Mouse (Mus musculus): ENCODE measurements around the gene 4930595D18Rik.

The 4930595D18Rik gene
- long read RNA-seq, experiment 1: 0 reads
- long read RNA-seq, experiment 2: 0 reads

DNA sequence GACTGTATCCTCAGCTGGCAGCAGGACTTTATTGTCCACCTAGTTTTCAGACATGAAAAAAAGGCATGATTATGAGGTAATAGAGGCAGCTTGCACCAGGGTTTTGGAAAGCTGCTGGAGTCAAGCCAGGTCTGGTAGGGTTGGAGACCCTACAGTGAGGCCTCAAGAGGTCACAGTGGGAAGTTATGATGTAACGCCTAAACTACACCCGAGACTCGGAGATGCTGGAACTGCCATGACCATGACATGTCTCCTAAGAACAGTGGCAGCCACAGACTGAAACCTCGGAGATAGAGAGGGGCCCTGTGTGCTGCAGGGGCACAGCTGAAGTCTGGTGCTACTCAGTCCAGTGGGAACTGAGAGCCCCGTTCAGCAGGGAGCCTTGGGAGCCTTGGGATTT lies at the start of gene 4930595D18Rik:
4930595D18Rik (minus strand) TSS at position 16 of the 400 bp plus-strand sequence.
- intact Hi-C loops (cut with DNase I): no loop called here

DNA sequence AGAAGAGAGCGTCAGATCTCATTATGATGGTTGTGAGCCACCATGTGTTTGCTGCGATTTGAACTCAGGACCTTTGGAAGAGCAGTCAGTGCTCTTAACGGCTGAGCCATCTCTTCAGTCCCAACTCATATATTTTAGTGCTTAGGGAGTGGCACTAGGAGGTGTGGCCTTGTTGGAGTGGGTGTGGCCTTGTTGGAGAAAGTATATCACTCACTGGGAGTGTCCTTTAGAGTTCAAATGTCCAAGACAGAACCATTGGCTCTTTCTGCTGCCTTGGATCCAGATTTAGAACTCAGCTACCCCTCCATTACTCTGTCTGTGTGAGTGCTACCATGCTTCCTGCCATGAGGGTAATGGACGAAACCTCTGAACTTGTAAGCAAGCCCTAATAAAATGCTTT lies 49.5 kb upstream of the 4930595D18Rik start:
- intact Hi-C loops (cut with DNase I): no loop called here

DNA sequence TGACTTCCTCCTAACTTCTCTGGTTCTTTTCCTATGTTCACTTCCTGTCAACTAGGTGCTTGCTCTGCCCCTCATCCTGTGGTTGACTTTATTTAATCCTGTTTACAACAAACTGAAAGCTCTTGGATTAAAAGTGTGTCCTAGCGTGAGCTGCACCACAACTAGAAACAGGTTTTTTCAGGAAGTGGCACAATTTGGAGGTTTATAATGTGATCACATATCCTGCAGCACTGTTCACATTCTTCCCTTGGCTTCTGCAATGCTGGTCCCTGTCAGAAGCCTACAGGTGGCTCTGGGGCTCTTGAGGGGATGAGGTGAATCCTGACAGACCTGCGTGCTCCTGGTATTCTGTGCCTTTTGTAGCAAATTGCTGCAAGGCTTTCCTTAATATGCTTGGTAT lies 46.5 kb upstream of the 4930595D18Rik start:
- intact Hi-C loops (cut with DNase I): no loop called here

DNA sequence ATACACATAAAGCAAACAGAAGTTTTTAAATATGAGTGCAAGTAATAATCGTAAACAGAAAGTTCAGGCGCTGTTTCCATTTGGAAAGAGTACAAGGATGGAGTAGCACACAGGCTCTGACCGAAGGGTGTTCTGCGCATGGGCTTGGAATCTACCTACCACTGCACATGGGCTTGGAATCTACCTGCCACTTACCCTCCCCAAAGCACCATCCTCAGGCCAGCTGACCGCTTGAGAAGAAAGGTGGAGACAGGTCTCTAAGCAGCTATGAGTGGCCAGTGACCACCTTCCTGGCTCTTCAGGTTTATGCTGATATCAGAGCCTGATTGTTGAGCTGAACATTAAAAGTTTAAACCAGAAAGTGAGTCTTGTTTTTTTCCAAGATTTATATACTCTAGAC lies 44.2 kb upstream of the 4930595D18Rik start:
- intact Hi-C loops (cut with DNase I): no loop called here

DNA sequence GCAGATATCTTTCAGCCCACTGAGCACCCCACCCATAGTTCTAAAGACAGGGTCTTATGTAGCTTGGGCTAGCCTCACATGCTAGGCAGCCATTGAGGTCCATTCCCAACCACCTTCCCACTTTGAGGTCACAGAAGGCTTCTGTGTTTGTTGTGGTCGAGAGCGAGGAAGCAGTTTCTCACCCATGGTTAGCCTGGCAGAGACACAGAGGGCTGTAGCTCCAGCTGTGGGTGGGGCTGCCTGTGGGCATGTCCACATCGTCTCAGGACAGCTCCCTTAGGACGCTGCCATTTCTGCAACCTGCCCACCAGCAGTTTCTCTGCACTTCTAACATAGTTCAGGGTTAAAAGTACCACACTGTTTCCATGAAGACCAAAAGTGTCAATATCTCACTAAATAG lies 43.1 kb upstream of the 4930595D18Rik start:
- intact Hi-C loops (cut with DNase I): no loop called here

DNA sequence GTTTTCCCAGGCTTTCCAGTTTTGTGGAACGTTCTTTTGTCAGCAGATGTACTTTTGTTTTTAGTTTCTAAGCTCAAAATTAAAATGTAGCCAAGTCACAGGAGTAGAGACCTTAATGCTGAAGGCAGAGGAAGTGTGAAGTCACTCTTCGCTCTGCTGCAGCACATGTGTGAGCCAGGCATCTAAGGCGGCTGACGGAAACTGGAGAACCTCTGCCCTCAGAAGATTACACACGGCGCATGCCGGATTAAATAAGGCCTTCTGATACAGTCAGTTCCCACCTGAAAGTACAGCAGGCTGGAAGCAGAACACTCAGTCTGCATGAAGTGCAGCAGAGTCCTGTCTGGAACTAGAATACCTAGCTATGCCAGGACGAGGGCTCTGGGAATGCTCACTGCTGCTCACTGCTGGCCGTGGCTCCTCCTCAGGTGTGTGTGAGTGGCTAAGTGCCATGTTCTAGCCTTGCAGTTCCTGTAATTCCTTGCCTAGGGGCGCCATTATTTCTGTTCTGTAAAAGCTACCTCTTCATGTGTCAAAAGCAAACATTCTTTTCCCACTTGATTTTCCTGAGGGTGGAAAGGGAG lies 41.0 kb upstream of the 4930595D18Rik start:
- intact Hi-C loops (cut with DNase I): no loop called here

DNA sequence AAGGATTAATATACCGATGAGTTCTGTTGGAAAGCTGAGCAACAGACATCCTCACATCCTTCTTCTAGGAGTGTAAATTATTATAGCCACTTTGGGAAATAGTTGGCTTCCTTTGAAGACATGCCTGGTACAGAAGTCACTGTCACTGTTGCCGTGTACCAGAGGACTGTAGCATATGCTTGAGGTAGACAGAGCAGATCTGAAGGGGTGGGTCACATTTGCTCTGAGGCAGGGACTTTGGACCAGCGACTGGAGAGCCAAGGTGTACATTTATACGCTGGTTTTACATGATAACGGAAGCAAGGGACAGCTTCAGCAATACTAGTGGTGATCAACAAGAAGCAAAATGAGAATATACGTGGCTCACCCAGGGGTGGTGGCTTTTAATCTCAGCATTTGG lies 34.6 kb upstream of the 4930595D18Rik start:
- intact Hi-C loops (cut with DNase I): no loop called here

DNA sequence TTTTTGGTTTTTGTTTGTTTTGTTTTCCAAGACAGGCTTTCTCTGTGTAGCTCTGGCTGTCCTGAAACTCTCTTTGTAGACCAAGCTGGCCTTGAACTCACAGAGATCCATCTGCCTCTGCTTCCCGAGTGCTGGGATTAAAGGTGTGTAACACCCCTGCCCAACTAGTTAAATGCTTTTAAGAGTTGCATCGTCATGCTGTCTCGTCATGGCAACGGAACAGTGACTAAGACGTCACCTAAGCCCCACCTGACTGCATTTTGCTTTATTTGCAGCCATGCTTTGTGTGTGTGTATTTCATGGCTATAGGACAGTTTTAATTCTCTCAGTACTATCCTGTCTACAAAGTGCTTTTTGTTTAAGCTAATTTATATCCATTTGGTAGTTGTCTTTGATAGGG lies 27.4 kb upstream of the 4930595D18Rik start:
- intact Hi-C loops (cut with DNase I): no loop called here

DNA sequence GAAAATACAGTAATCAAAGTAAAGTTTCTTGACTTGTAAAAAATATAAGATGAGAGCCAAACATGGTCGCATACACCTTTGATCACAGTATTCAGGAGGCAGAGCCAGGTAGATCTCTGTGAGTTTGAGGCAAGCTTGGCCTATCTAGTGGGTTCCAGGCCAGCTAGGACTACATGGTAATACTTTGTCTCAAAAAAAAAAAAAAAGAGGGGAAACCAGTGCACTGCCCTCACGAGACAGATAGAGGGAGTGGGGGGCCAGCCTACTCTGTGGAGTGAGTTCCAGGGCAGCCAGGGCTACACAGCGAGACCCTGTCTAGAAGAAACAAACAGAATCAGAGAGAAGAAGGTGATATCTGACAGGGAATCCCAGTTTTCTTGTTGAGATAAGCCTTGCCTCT lies 23.4 kb upstream of the 4930595D18Rik start:
- intact Hi-C loops (cut with DNase I): no loop called here

DNA sequence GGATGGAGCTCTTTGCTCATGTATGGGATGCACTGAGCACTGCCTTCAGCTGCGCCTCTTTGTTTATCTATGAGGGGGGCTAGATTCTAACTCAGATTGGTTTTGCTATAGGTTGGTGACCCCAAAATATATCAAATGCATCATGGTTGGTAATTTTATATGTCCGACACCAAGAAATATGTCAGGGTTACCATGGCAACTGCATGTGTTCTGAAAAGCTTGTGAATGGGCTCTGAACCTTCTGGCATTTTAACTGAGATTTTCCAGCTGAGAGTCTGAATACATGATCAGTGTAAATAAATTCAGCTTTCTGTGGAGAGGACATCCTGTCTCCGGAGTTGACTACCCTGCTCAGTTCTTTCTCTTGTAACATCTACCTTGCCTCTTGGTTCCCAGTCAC lies 19.7 kb upstream of the 4930595D18Rik start:
- intact Hi-C loops (cut with DNase I): no loop called here

DNA sequence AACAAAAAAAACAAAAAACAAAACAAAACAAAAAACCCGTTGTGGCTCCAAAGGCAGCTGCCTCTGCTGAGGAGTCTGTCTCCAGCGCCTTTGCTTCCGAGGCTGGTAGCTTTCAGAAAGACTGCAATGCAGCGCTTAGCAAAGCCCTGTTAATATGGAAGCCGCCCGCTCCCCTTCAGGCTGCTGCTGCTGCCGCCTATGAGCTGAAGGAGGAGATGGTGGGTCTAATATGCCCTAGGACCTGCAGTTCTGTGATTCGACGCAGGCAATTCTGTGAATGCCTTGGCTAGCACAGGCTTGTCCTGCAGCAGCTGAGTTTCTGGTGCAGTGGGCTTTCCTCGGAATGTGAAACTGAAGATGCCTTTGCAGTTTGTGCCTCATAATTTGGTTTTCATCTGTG lies 18.8 kb upstream of the 4930595D18Rik start:
- intact Hi-C loops (cut with DNase I): no loop called here

DNA sequence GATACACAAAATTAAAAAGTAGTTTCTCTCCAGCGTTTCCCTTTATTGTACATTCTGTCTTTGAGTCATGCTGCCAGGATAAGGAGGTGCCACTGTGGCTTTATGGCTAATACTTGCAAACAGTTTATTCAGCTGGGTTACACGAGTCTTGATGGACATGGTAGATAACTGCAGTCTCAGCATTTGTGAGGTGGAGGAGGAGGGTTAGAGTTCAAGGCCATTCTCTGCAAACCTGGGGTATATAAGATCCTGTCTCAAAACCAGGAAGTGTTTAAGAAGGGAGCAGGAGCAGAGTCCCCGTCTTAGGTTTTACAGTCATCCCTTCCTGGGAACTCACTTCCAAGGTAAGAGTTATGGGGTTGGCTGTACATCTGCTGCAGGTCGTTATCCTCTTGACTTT lies 12.3 kb upstream of the 4930595D18Rik start:
- intact Hi-C loops (cut with DNase I): no loop called here

DNA sequence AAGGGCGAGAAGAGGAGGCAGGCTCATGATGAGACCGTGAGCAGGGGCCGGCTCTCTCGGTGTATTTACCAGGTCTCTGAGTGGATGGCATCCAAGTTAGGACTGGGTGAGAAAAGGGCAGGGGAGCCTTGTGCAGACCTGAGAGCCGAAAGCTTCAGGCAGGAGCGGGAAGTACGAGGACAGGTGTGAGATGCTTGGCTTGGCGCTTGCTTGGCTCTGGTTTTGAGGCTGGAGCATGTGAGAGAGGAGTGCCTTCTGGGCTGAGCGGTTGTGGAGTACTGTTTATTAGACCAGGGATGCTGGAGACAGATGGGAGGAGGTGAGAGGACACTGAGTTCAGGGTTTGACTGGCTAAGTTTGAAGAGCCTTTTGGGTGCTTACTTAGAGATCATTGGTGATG lies 9.0 kb upstream of the 4930595D18Rik start:
- intact Hi-C loops (cut with DNase I): no loop called here

DNA sequence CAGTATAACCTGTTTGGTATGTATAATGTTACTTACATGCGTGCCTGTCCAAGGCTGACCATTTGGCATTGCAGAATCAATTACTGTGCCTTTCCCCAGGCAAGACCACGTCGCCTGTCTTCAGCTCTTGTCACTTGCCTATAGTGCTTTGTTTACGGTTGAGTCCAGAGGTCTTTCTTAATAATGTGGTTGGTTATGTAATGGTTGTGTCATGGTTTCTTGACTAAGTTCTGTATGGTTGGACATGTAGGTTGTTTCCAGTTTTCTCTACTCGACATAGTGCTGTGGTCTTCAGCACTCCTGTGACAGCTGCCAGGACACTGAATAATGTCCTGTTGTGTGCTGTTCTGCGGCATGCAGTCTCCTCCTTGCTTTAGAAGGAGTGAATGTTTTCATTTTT lies 8.5 kb upstream of the 4930595D18Rik start:
- intact Hi-C loops (cut with DNase I): no loop called here

DNA sequence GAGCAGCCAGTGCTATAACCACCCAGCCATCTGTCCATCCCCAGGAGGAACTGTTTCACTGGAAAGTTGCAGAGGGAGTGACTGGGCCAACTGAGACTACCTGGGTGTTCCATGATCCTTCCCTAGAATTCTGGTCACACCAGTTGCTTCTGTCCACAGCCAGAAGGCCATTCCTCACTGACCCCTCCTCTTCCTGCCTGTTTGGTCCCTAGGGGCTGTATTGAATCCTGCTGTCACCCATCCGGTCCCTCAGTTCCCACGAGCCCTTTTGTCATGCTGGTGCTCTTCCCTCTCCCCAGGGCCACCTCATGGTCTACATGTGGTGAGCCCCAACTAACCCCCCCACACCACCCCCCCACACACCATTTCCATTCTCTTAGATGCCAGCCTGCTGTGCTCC lies 6.6 kb upstream of the 4930595D18Rik start:
- intact Hi-C loops (cut with DNase I): no loop called here

DNA sequence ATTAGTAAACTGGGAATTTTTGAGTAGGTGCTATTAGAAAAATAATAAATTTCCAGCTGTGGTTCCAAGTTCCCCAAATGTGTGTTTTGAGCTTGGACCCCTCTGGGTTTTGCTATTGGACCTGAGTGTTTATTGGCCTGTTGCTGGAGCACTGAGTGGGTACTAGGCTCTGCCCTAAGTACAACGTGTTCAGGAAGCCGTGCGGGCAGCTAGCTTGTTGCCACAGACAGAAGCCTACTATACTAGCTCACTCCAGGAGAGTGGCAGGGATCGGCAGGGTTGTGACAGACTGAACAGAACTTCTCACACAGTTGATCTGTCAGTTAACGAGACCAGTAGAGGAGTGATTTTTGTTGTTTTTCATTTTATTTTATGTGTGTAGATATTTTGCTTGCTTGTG lies 6.1 kb upstream of the 4930595D18Rik start:
- intact Hi-C loops (cut with DNase I): no loop called here

DNA sequence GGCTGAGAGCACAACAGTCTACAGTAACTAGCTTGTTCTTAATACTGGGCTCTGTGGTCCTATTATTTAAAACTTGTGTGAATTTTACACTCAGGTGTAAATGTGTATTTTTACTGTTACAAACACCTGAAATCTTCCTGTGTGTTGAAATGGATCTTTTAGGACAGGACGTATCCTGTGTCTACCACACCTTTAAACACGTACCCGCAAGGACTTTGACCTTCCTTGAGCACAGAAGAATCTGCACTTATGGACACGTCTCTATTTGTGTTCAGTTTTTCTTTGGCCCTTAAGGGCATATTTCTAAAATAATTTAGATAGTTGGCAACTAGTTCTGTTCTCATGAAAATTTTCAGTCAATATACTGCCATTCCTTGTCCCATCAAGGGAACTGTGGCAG lies 4.0 kb upstream of the 4930595D18Rik start:
- intact Hi-C loops (cut with DNase I): no loop called here

DNA sequence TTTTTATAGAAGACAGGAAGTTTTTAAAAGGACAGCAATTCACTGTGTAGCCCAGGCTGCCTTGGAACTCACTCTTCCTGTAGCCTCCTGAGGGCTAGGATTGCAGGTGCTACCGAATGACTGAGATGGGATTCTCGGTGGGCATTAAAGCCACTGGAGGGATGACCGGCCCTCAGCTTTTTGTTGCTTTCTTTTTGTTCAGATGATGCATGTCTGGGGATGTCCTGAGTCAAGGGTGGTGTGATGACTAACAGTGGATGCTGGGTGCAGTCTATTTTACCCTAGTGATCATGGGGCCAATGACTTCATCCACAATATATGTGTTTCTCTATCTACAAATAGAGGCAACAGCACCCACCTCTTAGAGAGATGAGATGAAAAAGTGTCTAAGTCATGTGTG lies 2.7 kb upstream of the 4930595D18Rik start:
- intact Hi-C loops (cut with DNase I): no loop called here

DNA sequence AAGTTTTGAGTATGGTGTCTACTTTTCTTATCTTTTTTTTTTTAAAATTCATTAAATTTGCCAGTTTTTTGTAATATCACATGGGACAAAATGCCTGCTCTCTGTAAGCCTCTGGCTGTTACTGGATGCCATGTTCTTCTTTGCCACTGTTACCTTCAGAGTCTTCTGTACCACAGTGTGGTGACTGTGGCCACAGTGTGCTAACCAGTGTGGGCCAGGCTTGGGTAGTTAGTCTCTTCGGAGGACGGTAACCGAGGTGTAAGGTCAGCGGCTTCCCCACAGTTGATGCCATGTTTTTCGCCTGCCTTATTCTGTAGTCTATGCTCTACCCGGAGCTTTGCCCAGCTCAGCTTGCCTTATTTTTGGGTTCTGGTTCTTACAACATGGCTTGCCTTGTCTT lies 1.9 kb downstream of the 4930595D18Rik start:
- intact Hi-C loops (cut with DNase I): no loop called here

DNA sequence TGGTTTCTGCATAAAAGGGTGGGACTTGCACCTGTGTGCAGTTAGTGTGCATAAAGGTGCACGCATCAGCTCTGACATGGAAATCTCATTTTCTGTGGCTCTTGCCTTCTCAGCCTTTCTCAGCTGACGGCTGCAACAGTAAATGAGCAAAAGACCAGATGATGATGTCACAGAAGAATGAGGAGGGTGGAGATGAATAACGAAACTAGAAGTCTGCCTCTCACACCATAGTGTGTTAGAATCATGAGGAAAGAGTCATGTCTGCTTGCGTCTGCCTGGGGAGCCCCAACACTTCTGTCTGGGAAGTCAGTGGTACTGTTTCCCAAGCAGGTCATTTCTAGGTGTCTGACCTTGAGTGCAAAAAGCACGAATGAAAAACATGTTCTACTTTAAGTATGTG lies 2.4 kb downstream of the 4930595D18Rik start:
- intact Hi-C loops (cut with DNase I): no loop called here

DNA sequence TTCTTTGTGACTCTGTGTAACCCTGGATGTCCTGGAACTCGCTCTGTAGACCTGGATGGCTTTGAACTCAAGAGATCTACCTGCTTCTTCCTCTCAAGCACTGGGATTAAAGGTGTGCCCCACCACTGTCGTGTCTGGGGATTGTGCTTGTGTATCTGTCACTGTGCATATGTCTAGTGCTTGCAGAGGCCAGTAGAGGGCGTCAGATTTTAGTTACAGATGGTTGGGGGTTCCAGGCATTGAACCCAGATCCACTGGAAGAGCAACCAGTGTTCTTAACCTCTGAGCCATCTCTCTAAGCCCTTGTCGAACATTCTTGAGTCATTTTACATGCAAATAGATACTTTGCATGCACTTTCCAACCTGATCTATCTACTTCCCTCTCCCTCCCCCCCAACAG lies 5.5 kb downstream of the 4930595D18Rik start:
- intact Hi-C loops (cut with DNase I): no loop called here

DNA sequence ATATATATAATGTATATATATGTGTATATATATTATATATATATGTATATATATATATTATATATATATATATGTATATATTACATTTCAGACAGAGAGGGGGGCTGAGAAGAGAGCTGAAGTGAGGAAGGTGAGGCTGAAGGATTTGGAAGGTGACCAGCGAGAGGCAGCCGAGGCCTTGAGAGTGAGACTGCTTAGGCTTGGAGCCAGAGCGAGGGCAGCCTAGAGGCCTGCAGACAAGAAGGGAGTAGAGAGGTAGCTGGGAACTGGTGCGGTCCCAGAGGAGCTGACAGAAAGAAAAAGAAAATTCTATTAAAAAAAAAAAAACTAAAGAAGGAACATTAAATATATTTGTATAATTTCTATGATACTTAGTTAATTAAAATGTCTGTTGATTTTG lies 15.4 kb downstream of the 4930595D18Rik start:
- intact Hi-C loops (cut with DNase I): no loop called here

DNA sequence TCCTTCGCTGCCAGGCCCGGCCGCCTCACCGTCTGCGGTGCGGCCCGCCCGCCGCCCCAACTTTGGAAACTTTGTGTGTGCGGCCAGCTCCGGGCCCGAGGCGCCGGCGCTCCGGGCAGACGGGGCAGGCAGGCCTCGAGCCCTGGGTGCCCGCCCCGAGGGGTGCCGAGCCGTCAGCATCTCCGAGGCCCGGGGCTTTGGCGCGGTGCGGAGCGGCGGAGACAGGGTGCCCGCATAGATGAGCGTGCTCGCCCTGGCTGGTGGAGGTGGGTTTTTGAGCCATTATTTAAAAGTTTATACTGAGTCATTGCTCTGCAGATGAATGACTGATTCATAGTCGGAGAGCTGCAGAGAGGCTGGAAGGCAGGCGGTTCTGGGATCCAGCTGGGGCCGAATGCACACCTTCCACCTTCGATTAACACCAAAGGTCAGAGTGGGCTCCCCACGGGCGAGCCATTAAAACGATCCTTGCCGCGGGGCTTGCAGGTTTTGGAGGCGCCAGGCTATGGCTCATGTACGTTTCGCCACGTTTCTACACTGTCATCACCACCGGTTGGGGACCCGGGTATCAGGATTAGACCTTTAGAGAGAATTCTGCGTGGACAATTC lies 17.5 kb downstream of the 4930595D18Rik start:
- intact Hi-C loops (cut with DNase I): no loop called here
